Mouse (Mus musculus) kidney, postnatal 36 days (tissue): ENCODE results near the gene Efcab6.

Source experiments
- DNase-seq, 2 experiments: peaks; one replicate each; pipeline ENCODE4 v3.0.0; 2021 to 2022; ENCODE audit warnings: mixed read lengths in 2 of 2

Gene Efcab6

DNA sequence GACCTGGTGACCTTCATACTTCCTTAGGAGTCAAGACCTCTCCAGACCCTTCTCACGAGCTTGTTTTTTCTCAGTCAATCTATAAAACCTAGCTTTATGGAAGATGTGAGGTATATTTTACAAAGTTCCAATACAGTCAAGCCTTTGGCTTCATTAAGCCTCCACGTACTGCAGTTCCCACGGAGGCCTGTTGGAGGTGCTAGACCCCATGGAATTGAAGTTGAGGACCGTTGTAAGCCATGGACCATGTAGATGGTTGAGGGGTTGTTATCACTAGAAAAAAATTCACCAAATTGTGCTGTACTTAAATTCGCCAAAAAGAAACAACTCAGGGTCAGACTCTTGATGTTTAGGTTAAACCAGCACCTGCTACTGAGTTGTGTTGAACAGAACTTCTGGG is 9.1 kb downstream of the Efcab6 start:
- DNase-seq = no peak

DNA sequence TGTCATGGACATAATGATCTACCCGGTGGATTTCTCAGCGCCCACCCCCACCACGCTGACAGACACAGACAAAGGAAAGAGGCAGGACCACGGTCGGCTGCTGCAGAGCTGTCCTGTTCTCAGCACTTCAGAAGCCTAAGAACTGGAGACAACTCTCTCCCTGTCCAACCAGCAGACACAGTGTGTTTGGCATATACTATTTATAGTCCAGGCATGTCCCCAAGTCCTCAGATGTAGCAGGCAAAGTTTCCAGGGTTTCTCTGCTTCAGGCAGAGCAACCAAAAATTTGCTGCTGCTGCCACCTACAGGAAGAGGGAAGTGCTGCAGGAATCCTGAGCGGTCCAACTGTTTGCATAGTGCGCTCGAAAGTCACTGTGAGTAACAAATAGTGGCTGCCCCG is 11.3 kb downstream of the Efcab6 start:
- DNase-seq = peak; percentile 49 to 84

DNA sequence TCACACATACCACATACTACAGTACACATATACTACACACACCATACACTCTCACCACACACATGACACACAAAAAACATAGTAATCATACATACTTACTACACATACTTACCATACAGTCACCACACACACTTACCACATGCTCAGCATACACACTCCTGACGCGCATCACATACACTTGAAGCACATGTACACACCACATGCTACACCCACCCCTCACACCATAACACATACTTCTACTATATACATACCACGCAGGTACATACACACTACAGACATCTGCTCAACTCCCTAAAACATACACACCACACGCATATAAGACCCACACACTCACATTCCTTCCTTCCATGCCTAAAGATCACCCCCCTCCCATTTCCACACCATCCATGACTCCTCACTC is 11.9 kb downstream of the Efcab6 start:
- no peak for DNase-seq

DNA sequence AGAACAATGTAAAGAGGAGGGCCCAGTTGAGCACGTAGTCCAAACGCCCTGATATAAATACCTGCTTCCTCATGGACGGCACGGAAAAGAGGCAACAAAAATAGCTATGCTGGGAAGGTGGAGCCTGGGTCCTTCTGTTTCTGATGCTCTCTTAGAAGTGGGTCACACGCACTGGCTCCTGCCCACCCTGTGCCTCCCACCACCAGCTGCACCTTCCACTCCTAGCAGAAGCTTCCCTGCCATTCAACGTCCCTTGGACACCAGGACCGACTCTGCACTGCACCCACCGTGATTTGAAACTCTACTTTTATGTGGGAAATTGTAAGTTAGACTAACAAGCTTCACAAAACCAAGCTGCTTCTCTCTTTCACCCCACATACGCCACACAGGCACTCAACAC is 12.8 kb downstream of the Efcab6 start:
- DNase-seq = no peak

DNA sequence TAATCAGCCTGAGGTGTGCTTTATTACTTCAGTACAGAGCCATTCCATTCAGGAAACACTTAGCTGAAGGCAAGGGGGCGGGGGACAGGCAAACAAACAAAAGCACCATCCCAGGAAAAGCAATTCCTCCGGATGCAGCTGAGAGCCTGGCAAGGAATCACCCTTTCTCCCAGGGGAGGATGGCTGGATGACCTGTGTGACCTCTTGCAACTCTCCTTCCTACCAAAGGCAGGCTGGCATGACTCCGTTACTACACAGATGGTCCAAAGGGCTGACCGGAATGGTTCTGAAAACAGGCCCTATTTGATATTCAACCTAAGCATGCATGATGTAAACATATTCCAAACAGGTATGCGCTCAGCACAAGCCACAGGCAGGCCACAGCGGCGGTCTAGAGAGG is 15.6 kb downstream of the Efcab6 start:
- DNase-seq = peak; percentile 37 to 54

DNA sequence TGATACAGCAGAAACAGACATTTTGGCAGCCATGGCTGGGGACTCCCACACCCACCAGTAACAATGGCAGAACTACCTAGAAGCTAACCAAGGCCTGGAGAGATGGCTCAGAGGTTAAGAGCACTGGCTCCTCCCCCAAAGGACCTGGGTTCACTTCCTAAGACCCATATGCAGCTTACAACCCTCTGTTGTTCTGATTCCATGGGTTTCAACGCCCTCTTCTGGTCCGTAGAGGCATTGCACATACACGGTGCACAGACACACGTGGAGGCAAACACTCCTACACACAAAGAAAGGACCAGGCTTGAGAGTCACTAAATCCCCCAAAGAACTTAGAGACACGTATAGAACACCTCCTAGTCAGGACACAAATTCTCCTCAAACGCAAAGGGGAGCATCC is 19.6 kb downstream of the Efcab6 start:
- no peak for DNase-seq

DNA sequence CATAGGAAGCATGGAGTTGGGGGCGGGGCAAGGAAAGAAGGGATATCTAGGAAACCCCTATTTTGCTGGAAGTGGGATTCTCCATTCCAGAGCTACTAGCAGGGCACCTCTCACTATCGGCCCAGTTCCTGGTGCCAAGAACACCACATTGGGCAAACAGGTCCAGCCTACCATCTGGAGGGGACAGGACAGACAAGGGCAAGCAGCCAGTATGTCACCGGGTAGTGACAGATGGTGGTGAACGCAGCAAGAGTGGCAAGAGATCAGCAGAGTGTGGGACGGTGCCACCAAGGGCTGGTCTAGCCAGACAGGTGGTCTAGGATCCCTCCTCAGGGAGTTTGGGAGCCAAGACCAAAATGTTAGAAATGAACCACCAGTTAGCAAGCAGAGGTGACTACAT is 28.1 kb downstream of the Efcab6 start:
- DNase-seq = no peak

DNA sequence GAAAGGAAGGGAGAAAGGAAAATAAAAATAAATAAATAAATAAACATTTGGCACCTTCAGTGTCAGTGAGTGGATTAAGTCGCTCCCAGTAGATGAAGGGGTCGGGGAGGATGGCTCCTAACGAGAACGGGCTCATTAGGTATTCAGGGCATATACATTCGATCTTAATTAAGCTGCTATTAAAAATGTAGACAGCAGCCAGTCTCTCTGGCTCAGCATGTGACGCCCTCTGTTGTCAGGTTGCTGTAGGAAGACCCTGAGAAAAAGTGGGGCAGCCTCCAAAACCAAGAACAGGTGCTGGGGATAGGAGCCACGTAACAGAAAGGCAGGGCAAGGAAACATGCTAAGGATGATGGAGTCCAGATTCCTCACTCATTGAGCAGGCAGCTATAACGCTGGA is 39.5 kb downstream of the Efcab6 start:
- no peak for DNase-seq

DNA sequence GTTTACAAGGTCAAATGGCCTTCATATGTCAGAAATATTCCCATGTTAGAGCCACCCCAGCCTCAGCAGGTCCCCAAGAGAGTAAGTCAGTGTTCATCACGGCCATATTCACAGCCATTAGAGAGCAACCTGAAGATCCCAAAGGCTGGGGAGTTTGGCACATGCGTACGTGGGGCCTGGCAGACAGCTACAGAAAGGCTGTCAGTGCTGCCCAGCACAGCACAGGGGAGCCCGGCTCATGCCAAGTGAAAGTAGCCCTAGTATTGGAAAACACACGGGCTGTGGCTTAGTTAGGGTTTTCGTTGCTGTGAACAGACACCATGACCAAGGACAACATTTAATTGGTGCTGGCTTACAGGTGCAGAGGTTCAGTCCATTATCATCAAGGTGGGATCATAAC is 40.3 kb downstream of the Efcab6 start:
- DNase-seq = no peak

DNA sequence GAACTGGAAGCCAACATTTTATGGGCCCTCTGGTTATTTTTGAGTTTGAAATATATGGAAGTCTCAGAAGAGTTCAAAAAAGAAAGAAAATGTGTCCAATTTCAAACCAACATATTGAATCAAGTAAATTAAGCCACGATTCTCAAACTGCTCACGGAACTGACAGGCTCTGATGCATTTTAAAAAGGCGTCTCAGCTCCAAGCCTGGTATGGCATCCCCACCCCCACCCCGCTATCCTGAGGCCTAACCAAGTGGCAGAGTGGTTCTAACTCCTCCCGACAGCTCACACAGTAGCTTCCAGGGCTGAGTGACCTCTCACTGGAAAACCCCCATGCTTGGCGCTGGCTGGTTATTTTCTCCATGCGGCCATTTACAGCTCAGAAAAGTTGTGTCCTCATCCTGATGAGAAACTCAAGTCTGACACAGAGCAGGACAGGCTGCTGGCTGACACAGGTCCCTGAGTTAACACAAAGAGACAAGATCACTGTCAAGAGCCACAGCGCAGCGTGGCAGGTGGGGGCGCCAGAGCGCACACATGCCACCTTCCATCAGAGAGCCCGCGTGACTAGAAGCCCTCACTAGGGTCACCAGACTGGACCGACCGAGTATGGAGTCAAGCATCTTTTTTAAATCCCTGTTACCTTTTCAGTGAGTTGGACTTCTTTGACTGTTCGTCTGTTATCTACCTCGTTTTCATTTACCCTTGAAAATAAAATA is 55.7 kb downstream of the Efcab6 start:
- peak in 1 of 2 experiments; percentile 8 for DNase-seq

DNA sequence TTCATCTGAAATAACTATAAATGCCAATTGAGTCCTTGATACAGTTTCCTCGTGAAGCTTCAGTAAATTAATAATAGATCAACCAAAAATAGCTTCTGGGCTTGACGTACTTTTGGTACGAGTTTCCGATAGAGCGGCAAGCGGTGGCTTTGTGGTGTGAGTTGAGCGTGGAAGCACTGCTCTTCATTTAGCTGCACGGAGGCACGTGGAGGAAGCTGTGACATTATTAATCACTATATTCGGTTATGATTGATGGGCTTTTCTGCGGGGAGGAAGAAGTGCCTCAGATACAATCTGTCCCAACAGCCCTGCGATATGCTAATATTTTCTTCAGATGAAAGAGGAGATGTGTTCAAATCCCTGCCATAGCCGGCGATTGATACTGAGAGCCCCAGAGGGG is 60.9 kb downstream of the Efcab6 start:
- no peak for DNase-seq

DNA sequence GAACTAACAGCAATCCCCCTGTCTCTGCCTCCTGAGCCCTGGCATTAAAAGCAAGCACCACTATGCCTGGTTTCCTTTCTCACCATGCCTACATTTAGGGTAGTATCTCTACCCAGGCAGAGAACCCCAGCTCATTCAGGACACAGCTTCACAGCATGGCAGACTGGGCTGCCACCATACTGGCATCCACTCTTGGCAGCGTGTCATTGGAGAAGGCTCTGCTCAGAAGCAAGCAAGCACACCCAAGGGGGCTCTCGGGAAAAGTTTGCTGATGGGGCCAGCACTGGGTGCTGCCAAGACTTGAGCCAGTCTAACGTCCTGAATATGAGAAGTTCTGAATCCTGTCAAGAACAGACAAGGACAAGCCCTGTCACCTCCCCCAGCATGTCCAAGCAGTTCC is 66.1 kb downstream of the Efcab6 start:
- no peak for DNase-seq

DNA sequence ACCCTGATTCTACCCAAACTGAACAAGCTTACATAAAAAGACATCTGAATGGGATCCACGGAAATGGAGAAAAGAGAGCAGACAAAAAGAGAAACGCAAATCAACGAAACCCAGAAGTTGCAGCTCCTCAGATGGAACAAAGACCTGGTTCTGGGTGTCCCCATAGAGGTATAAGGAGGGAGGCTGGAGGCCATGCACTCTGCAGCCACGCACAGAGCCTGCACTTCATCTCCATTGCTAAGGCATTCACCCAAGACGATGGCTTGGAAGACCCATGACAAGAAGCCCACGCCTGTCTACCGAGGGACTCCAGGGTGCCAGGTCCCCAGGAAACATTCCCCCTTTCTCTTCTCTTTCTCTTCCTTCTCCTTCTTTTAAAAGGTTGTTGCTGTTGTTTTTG is 66.6 kb downstream of the Efcab6 start:
- no peak for DNase-seq

DNA sequence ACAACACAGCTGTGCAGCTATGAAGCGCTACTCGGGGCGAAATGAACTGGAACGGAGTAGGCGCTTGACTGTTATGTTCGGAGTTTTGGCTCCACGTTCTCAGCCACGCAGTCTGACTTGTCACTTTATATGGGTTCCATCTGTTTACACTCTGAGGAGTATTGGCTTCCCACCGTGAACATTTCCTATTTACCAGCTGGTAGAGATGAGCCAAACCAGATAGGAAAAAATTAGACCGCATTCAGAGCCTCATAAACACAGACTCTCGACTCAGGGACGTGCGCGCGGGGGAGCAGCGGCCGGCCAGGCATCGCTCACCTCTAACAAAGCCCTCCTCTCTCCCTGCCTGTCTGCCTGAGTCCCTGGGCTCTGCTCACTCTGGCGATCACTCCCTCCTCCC is 67.1 kb downstream of the Efcab6 start:
- no peak for DNase-seq

DNA sequence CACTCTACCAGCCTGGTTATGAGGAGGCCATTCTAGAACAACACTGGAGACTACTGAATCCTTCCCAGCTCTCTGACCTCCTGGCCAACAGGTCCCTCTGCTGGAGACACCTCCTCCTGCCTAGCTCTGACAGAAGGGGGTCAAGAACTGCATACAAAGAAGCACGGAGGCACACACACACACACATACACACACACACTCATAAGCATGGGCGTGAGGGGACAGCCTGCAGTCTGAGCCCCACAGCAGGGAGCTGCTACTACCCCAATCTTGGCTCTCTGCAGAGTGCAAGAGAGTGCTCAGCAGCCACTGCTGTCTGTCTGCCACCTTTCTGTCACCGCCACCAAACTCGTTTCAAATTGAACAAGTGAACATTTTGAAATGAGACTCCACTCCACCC is 67.6 kb downstream of the Efcab6 start:
- DNase-seq = no peak

DNA sequence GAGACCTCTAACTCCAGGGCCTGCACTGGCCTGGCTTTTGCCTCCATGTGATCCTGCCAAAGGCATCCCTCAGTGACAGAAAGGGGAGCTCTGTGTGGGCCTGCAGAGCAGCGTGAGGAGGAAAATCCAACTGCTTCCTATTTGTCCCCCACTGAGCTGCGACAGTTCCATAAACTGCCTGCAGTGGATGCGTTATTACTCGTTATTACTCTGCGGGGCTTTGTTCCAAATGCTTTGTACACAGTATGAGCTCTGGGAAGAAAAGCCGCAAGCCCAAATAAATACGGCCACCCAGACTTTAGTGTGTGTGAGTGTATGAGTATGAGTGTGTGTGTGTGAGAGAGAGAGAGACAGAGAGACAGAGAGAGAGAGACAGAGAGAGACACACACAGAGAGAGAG is 68.3 kb downstream of the Efcab6 start:
- DNase-seq = no peak

DNA sequence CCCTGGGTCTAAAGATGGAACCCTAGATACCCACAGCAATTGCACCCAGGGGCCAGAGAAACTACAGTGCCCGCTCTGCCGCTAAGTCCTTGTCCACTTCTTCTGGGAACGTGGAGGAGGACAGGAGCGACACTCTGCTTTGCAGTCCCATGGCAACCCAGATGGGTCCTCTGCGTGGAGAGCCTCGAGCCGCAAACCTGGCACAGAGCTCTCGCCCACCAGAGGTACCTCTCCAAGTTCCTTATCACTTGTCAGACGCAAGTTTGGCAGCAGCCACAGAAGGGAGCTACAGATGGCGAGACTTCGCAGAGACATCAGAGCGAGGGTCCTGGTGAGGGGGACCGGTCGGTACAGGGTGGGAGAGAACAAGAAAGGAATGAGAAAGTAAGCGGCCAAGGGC is 73.0 kb downstream of the Efcab6 start:
- DNase-seq = no peak

DNA sequence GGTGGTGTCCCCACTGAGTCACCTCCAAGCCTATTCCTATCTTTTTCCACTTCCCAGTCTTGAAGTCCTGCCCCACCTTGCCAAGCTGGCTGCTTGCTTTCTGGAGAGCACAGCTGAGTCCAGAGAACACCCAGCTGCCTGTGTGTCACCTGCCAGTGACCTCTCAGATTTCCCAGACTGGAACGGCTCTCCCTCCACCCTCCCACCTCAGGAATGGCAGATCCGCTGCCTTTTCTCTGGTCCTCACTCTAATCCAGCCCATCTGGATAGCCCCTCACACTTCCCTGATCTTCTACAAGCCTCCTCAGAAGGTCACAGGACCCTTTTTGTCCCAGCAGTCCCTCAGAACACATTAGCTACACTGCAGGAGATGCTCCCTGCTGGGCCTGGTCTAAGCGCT is 73.7 kb downstream of the Efcab6 start:
- DNase-seq = no peak

DNA sequence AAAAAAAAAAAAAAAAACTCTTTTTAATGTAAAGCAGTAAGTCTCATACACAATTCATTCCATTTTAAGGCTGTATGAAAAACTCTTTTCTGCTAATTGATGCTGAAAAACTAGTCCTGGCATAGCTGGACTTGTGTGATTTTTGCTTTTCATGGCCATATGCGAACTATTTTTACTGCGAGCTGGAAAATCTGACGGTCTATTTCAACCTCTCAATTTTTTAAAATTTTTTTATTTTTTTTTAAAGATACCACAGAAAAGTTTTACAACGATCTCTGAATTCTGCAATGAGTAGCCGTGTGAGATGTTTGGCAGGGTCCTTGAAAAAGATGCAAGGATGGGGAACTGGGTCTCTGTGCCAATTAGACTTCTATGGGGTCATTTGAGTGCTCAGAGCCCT is 75.9 kb downstream of the Efcab6 start:
- no peak for DNase-seq

DNA sequence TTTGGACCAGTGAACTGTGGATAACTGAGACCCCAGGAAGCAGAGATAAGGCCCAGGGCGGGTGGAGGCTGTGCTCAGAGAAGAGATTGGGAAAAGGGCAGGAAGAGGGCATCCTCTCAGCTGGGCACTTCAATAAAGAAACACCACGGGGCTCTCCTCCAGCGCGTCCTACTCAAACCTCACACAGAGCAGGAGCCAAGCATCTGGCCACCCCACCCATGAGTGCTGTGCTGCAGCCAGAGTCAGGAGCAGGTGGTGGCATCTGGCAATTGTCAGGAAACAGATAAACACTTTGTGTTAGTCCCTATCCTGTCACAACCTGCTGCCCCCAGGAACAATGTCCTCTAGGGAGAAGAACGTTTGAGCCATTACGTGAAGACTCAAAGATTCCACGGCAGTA is 77.1 kb downstream of the Efcab6 start:
- no peak for DNase-seq

DNA sequence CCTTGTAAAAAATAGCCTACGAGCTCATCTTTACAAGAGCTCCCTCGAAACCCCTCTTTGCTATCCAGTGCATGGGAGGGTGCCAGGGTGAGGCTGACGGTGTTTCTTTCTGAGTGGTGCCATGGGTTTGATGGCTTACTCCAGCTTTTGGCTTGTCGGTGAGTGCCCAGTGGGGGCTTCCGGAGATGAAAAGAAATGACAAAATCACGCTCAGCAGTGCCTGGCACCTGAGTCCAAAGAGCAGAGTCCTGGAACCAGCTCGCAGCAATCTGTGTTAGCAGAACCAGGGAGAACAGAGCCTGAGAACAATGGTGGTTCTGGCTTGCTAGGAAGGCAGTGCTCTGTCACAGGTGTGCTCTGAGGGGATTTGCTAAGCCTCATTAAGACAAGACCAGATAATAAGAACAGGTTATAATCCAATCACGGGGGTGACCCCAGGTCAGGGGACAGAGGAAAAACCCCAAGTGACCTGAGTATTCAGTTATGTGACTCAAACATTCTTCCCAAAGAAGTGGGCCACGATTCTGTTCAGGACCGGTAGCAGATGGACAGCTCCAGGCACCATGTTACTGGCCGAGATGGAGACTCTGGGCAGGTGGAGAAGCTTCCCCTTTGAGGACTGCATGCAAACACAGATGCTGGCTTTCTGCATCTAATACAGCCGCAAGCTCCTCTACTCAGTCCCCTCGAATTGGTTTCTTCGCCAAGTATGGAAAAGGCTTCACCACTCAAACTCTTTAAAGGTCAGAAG is 82.8 kb downstream of the Efcab6 start:
- no peak for DNase-seq

DNA sequence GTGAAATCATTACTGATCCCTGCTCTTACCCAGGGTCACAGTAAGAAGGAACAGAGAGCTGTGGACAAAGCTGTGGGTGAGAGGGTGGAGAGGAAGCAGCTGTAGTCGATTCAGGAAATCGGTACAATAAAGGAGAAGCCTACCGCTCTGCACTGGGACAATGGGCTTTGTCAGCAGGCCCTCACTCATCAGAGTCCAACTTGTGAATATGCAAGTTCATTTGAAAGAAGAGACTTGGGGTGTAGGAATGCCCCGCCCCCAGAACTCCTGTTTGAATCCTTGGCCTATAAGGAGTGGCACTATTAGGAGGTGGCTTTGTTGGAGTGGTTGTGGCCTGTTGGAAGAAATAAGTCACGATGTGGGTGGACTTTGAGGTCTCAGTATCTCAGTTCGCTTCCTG is 86.3 kb downstream of the Efcab6 start:
- DNase-seq = no peak

DNA sequence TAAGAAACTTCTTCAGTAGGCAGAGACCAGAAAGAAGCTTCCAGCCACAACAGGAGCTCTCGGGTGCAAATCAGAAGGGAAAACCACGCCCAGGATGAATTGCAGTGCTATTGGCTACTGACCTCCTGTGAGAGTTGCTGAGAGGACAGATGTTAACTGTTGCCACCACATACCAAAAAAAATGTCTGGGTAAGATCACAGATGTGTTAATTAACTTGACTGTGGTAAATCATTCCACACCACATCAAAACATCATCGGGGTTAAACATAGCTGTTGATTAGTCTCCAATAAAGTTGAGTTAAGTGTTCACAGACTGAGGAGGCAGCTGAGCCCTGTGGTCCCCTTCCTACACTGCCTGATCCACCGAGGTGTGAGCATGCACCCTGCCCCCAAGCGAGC is 88.1 kb downstream of the Efcab6 start:
- no peak for DNase-seq

DNA sequence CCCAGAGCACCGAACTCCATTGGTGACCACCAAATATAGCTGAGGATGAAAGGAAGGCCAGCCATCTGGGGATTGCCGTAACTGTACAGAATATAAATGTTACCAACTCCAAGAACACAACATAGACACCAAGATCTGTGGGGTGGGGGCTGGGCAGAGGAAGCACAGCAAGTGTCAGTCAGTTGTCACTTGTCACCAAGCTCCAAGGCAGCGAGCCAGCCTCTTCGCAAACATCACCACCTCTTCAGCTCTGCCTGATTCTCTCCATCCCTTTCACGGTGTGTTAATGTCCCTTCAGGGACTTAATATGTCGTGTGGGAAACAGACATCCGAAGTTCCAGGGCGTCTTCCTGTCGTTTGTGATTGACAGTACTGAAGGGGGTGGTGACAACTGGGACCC is 93.0 kb downstream of the Efcab6 start:
- no peak for DNase-seq

DNA sequence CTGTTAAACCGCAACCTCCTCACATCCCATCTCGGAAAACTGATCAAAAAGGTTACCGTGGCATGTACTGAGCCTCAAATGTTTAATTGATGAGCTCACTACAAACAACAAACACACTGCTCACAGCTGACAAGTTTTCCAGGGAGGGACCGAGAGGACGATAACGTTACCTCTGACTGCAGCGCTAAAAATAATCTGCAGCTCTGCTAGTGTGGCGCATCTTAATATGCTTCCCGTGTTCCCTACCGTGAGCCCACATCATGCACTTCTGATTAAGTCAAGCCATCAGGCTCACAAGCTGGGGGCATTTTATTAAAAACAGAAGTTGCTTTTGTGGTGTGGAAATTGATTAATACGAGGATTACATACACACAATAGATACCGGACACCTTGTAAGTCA is 97.4 kb downstream of the Efcab6 start:
- no peak for DNase-seq
